Mouse (Mus musculus): ENCODE measurements at regions not wholly inside any gene's neighbourhood (a gene's known extent, or its start where the extent isn't known, plus 50 kb on each side); places are given as distances from the start of the nearest gene placed in this dataset.

DNA sequence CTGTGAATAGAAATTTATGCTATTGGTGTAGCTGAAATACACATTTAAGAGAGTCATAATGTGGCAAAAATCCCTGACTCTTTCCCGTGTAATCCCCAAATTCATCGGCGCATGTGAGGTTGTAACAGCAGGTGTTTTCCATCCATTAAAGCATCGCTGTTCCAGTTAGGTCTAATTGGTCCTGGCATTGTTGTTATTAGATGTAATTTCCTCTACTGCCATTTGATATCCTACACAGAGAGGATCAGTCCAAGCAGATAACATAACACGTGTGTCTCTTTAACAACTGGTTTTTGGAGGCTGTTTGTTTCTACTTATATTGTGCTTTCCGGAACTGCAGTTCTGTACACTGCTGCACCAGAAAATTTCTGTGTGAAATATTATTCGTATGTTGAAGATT is 101.8 kb downstream of the Vgll3 start:
- DNase-seq (ENCODE audit: low spot score) (peak; percentile 2), ATAC-seq (replicated peaks; ENCODE audit: insufficient number of reproducible peaks, low FRiP score, low TSS enrichment, low read depth) (no peak)
- Histone ChIP-seq H3K9me3 (replicated peaks; ENCODE audit: control insufficient read depth, low read length) (no peaks in the 10 kb centered on the region), H3K4me2 (ENCODE audit: low read depth, low read length) (no peak overlapping the region), H3K9ac (replicated peaks; ENCODE audit: low read length) (no peak overlapping the region), H3K27ac (replicated peaks; ENCODE audit: low read depth, low read length) (no peak overlapping the region), H3K27me3 (ENCODE audit: control insufficient read depth, insufficient read depth, low read length) (no peaks in the 10 kb centered on the region), H3K4me1 (ENCODE audit: control insufficient read depth, insufficient read depth, low read length) (no peaks in the 10 kb centered on the region), H3K4me3 (ENCODE audit: low read depth, low read length) (no peak overlapping the region), H3K36me3 (replicated peaks; ENCODE audit: control insufficient read depth, insufficient read depth, low read depth, low read length) (no peaks in the 10 kb centered on the region)
- 54% methylated on average over 7 of the region's 7 CpGs for WGBS

DNA sequence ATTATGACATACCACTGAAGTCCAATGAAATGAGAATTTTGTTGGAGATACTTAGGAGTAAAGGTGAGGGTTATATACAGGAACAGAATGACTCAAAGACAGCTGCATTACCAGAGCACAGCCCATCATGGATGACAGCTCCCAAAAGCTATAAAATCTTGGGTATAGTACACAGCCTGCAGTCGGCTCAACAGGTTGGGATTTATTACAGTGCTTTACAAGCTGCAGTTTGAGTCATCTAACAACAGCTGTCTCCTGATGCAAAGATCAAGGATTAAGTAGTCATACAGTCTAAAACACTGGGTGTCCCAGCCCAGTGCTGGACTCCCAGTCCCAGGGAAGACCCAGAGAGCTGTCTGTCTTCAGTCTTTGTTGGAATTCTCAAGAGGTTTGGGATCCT is 110.9 kb downstream of the Vgll3 start:
- Histone ChIP-seq H3K4me3 (ENCODE audit: low read depth, low read length) (no peak overlapping the region), H3K9ac (replicated peaks; ENCODE audit: low read length) (no peak overlapping the region), H3K4me1 (ENCODE audit: control insufficient read depth, insufficient read depth, low read length) (no peaks in the 10 kb centered on the region), H3K27ac (replicated peaks; ENCODE audit: low read depth, low read length) (no peak overlapping the region), H3K4me2 (ENCODE audit: low read depth, low read length) (no peak overlapping the region), H3K36me3 (replicated peaks; ENCODE audit: control insufficient read depth, insufficient read depth, low read depth, low read length) (no peaks in the 10 kb centered on the region), H3K27me3 (ENCODE audit: control insufficient read depth, insufficient read depth, low read length) (no peaks in the 10 kb centered on the region), H3K9me3 (replicated peaks; ENCODE audit: control insufficient read depth, low read length) (no peaks in the 10 kb centered on the region)
- DNase-seq (ENCODE audit: low spot score): no peak
- WGBS: 82% methylated on average over 1 of the region's 1 CpGs
- no peak for ATAC-seq (replicated peaks; ENCODE audit: insufficient number of reproducible peaks, low FRiP score, low TSS enrichment, low read depth)

DNA sequence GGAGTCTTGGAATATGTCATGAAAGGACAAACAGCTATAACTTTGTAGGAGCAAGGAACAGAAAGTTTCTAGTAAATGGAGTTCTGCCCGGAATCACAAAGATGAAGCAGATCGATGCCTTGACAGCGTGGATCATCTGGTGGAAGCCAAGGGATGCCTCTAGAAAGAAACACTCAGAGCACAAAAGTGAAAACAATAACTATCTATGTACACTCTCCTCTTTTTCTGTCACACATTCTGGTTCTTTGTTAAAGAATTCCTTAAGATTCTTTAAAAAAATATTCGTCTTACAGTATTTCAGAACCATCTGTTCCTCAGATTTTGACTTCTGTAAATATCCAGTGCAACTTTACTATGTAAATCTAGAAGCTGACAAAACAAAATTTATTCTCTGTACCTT is 148.8 kb downstream of the Vgll3 start:
- Histone ChIP-seq H3K4me2 (ENCODE audit: low read depth, low read length) (no peak overlapping the region), H3K9ac (replicated peaks; ENCODE audit: low read length) (no peak overlapping the region), H3K27ac (replicated peaks; ENCODE audit: low read depth, low read length) (no peak overlapping the region), H3K27me3 (ENCODE audit: control insufficient read depth, insufficient read depth, low read length) (no peaks in the 10 kb centered on the region), H3K4me3 (ENCODE audit: low read depth, low read length) (no peak overlapping the region), H3K4me1 (ENCODE audit: control insufficient read depth, insufficient read depth, low read length) (no peaks in the 10 kb centered on the region), H3K9me3 (replicated peaks; ENCODE audit: control insufficient read depth, low read length) (no peaks in the 10 kb centered on the region), H3K36me3 (replicated peaks; ENCODE audit: control insufficient read depth, insufficient read depth, low read depth, low read length) (no peaks in the 10 kb centered on the region)
- 82% methylated on average over 4 of the region's 4 CpGs for WGBS
- no peak for ATAC-seq (replicated peaks; ENCODE audit: insufficient number of reproducible peaks, low FRiP score, low TSS enrichment, low read depth)
- no peak for DNase-seq (ENCODE audit: low spot score)

DNA sequence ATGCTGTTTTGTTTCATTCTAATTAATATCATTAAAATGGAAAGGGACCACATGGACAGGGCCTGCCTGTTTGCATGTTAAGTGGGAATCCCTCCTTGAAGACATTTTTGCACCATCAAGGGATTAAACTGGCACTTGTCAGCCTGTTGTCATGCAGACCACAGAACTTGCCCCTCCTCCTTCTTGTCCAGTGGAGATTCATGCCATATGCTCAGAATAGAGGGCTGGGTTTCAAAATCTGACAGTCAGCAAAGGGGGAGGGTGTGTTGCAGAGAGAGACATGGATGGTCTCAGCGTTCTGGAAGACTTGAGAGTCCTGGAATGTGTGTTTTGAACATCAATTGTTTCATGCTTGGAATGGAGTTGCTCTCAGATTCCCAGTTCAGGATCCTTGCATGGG is 149.2 kb downstream of the Vgll3 start:
- H3K4me2 ChIP-seq (ENCODE audit: low read depth, low read length): no peak overlapping the region
- 41% methylated on average over 1 of the region's 1 CpGs for WGBS
- H3K27ac ChIP-seq (replicated peaks; ENCODE audit: low read depth, low read length): no peak overlapping the region
- H3K27me3 ChIP-seq (ENCODE audit: control insufficient read depth, insufficient read depth, low read length): no peaks in the 10 kb centered on the region
- H3K9ac ChIP-seq (replicated peaks; ENCODE audit: low read length): no peak overlapping the region
- H3K9me3 ChIP-seq (replicated peaks; ENCODE audit: control insufficient read depth, low read length): no peaks in the 10 kb centered on the region
- DNase-seq (ENCODE audit: low spot score): peak; percentile 8
- peak; percentile 79; the same call in 1 of the 2 replicates for ATAC-seq (replicated peaks; ENCODE audit: insufficient number of reproducible peaks, low FRiP score, low TSS enrichment, low read depth)
- no peak overlapping the region for H3K4me3 ChIP-seq (ENCODE audit: low read depth, low read length)
- H3K4me1 ChIP-seq (ENCODE audit: control insufficient read depth, insufficient read depth, low read length): no peaks in the 10 kb centered on the region
- no peaks in the 10 kb centered on the region for H3K36me3 ChIP-seq (replicated peaks; ENCODE audit: control insufficient read depth, insufficient read depth, low read depth, low read length)

DNA sequence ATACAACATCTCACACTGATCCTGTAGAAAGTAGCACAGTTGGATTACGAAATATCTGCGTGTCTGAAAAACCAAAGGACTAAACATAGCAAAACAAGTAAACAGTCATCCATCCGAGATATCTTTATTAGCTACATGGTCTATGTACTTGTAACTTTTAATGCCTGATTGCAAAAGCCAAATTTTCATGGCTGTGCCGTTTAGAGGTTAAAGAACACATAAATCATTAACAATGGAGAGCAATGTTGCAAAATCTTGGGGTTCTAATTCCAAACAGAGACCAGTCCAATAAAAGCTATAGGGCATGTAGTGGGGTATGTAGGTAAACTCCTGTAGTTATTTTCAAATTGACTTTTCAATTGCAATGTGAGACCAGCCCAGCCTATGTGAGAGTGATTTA is 162.0 kb downstream of the Vgll3 start:
- WGBS: 89% methylated on average over 4 of the region's 4 CpGs
- Histone ChIP-seq H3K4me1 (ENCODE audit: control insufficient read depth, insufficient read depth, low read length) (no peaks in the 10 kb centered on the region), H3K36me3 (replicated peaks; ENCODE audit: control insufficient read depth, insufficient read depth, low read depth, low read length) (no peaks in the 10 kb centered on the region), H3K9ac (replicated peaks; ENCODE audit: low read length) (no peak overlapping the region), H3K27me3 (ENCODE audit: control insufficient read depth, insufficient read depth, low read length) (no peaks in the 10 kb centered on the region), H3K27ac (replicated peaks; ENCODE audit: low read depth, low read length) (no peak overlapping the region), H3K4me2 (ENCODE audit: low read depth, low read length) (no peak overlapping the region), H3K4me3 (ENCODE audit: low read depth, low read length) (no peak overlapping the region), H3K9me3 (replicated peaks; ENCODE audit: control insufficient read depth, low read length) (no peaks in the 10 kb centered on the region)
- DNase-seq (ENCODE audit: low spot score): no peak
- no peak for ATAC-seq (replicated peaks; ENCODE audit: insufficient number of reproducible peaks, low FRiP score, low TSS enrichment, low read depth)

DNA sequence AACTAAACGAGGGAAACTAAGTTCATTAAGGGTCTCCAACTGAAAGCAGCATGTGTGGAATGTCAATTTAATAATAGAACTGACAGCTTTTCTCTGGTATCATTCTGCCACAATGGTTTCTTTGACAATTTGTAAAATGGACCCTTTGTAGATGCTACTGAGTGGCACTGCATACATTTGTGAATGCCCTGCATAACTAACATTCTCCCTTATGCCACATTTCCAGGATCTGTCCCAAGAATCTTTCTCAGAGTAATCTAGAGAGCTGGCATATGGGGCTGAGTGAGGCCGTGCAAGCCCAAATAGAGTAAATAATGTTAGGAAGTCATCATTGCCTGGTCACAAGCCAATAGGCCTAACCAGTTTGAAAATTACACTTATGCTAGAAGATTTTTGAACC is 172.1 kb downstream of the Vgll3 start:
- DNase-seq (ENCODE audit: low spot score) (no peak), ATAC-seq (replicated peaks; ENCODE audit: insufficient number of reproducible peaks, low FRiP score, low TSS enrichment, low read depth) (no peak)
- Histone ChIP-seq H3K4me1 (ENCODE audit: control insufficient read depth, insufficient read depth, low read length) (no peaks in the 10 kb centered on the region), H3K9me3 (replicated peaks; ENCODE audit: control insufficient read depth, low read length) (no peaks in the 10 kb centered on the region), H3K36me3 (replicated peaks; ENCODE audit: control insufficient read depth, insufficient read depth, low read depth, low read length) (no peaks in the 10 kb centered on the region), H3K27ac (replicated peaks; ENCODE audit: low read depth, low read length) (no peak overlapping the region), H3K4me3 (ENCODE audit: low read depth, low read length) (no peak overlapping the region), H3K9ac (replicated peaks; ENCODE audit: low read length) (no peak overlapping the region), H3K27me3 (ENCODE audit: control insufficient read depth, insufficient read depth, low read length) (no peaks in the 10 kb centered on the region), H3K4me2 (ENCODE audit: low read depth, low read length) (no peak overlapping the region)
- 45% methylated on average over 2 of the region's 2 CpGs for WGBS

DNA sequence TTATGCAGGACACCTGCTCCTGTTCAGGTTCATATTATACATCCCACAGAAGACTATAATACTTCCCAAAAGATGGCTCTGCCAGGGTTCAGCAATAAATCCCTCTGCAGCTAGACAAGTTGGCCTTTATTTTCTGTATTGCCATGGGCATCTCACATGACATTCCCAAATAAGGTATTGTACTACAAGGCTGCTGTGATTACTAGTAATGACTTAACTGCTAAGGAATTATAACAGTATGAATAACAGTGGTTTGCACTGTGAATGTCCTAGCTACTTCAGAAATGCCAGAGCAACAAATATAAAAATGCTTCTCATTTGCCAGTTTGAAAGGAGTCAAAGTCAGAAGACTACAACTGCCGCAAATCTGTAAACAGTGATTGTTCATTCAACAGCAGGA is 184.3 kb downstream of the Vgll3 start:
- WGBS: 77% methylated on average over 1 of the region's 1 CpGs

DNA sequence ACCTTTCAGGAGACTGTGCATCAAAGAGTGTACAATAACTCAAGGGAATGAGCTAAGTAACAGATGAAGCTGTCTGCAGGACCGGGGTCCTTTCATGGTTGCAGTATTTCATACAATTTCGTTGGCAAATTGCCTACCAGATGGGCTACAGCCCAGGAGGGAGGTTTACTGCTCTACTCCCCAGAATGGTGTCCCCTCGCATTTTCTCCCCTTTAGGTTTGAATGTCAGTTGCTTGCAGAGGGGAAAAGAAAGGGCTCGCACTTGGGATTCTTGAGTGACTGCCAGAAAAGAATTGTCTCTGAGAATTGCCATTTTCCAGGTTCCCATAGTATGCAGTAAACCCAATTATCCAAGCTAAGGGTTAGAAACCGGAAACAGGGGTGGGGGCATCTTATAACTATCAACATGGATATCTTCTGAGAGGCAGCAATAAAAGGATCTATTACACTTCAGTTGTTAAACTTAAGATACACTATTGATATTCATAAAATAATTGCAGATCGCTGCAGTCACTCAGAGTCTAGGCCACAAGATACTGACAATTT is 185.7 kb downstream of the Vgll3 start:
- Histone ChIP-seq H3K27me3 (ENCODE audit: control insufficient read depth, insufficient read depth, low read length) (no peaks in the 10 kb centered on the region), H3K9me3 (replicated peaks; ENCODE audit: control insufficient read depth, low read length) (no peaks in the 10 kb centered on the region), H3K27ac (replicated peaks; ENCODE audit: low read depth, low read length) (no peak overlapping the region), H3K4me3 (ENCODE audit: low read depth, low read length) (no peak overlapping the region), H3K36me3 (replicated peaks; ENCODE audit: control insufficient read depth, insufficient read depth, low read depth, low read length) (no peaks in the 10 kb centered on the region), H3K4me1 (ENCODE audit: control insufficient read depth, insufficient read depth, low read length) (no peaks in the 10 kb centered on the region), H3K4me2 (ENCODE audit: low read depth, low read length) (no peak overlapping the region), H3K9ac (replicated peaks; ENCODE audit: low read length) (no peak overlapping the region)
- DNase-seq (ENCODE audit: low spot score) (no peak), ATAC-seq (replicated peaks; ENCODE audit: insufficient number of reproducible peaks, low FRiP score, low TSS enrichment, low read depth) (no peak)
- WGBS: 75% methylated on average over 6 of the region's 6 CpGs

More for the DNA sequence above, 184.3 kb downstream of the Vgll3 start:
- Histone ChIP-seq H3K4me1 (ENCODE audit: control insufficient read depth, insufficient read depth, low read length) (no peaks in the 10 kb centered on the region), H3K27ac (replicated peaks; ENCODE audit: low read depth, low read length) (no peak overlapping the region), H3K9me3 (replicated peaks; ENCODE audit: control insufficient read depth, low read length) (no peaks in the 10 kb centered on the region), H3K27me3 (ENCODE audit: control insufficient read depth, insufficient read depth, low read length) (no peaks in the 10 kb centered on the region), H3K4me2 (ENCODE audit: low read depth, low read length) (no peak overlapping the region), H3K36me3 (replicated peaks; ENCODE audit: control insufficient read depth, insufficient read depth, low read depth, low read length) (no peaks in the 10 kb centered on the region), H3K4me3 (ENCODE audit: low read depth, low read length) (no peak overlapping the region), H3K9ac (replicated peaks; ENCODE audit: low read length) (no peak overlapping the region)
- no peak for ATAC-seq (replicated peaks; ENCODE audit: insufficient number of reproducible peaks, low FRiP score, low TSS enrichment, low read depth)
- no peak for DNase-seq (ENCODE audit: low spot score)
